Mouse (Mus musculus) midbrain, embryonic 14.5 days (tissue): ENCODE results near the gene Dennd1a. TPM values are rescaled to one million over a fixed set of nuclear protein-coding genes. Genes with fewer than 3 reads are reported as not detected.

ENCODE experiments used
- ATAC-seq: fragments of 200-750 bp; cut with Nextera tagmentation; 2 replicates; pipeline ENCODE4 v1.8.0; 2017; ENCODE audit warnings: moderate number of reproducible peaks, moderate library complexity; ENCODE audit not compliant: low FRiP score, low TSS enrichment
- DNase-seq: peaks from one replicate; pipeline ENCODE4 v3.0.0-alpha.2; 2015
- H3K27ac ChIP-seq: fragments of 300-500 bp; sonication (generic); replicated peaks from 2 replicates; pipeline ENCODE4 v1.5.1; 2014; ENCODE audit warnings: mild to moderate bottlenecking, low read depth, low read length, moderate library complexity
- H3K27me3 ChIP-seq: fragments of 300-500 bp; sonication (generic); 2 replicates; pipeline ENCODE4 v1.6.1; 2014; ENCODE audit warnings: low read length, control low read depth, mixed read lengths; ENCODE audit not compliant: control insufficient read depth, insufficient read depth
- H3K36me3 ChIP-seq: fragments of 300-500 bp; sonication (generic); 2 replicates; pipeline ENCODE4 v1.6.1; 2014; ENCODE audit warnings: low read length, control low read depth; ENCODE audit not compliant: control insufficient read depth, insufficient read depth
- H3K4me1 ChIP-seq: fragments of 300-500 bp; sonication (generic); 2 replicates; pipeline ENCODE4 v1.6.1; 2014; ENCODE audit warnings: mild to moderate bottlenecking, antibody characterized with exemption, low read length, control low read depth; ENCODE audit not compliant: control insufficient read depth, insufficient read depth
- H3K4me2 ChIP-seq: fragments of 300-500 bp; sonication (generic); 2 replicates; pipeline ENCODE4 v1.6.1; 2014; ENCODE audit warnings: mild to moderate bottlenecking, low read length, moderate library complexity
- H3K4me3 ChIP-seq: fragments of 300-500 bp; sonication (generic); replicated peaks from 2 replicates; pipeline ENCODE4 v1.5.1; 2014; ENCODE audit warnings: low read depth, low read length
- H3K9ac ChIP-seq: fragments of 300-500 bp; sonication (generic); replicated peaks from 2 replicates; pipeline ENCODE4 v1.6.1; 2014; ENCODE audit warnings: mild to moderate bottlenecking, low read length, moderate library complexity
- H3K9me3 ChIP-seq: fragments of 300-500 bp; sonication (generic); 2 replicates; pipeline ENCODE4 v1.6.1; 2016; ENCODE audit warnings: low read length, control low read depth, mixed read lengths; ENCODE audit not compliant: control insufficient read depth
- WGBS: fragments of 180-500 bp; shearing (Covaris S2); extraction: QIAGEN DNeasy Blood & Tissue Kit; methylation state at CpG from one replicate; pipeline ENCODE4 v1.1.7; 2014; 5-methylcytosine and 5-hydroxymethylcytosine counted together
- polyA plus RNA-seq: library from polyadenylated mRNA; unstranded; fragments of >200 nt; fragmentation: Nextera tagmentation; extraction: Ambion mirVana; gene quantifications from 2 replicates; pipeline ENCODE4 v1.2.1, GENCODE M21; 2014

Dennd1a gene
- polyA plus RNA-seq, 1 experiment from 2014 or later = 16.6 TPM

- H3K9me3 ChIP-seq = no peaks in the 10 kb centered on the region
- no peak overlapping the region for H3K4me2 ChIP-seq
- no peak overlapping the region for H3K9ac ChIP-seq
- H3K4me3 ChIP-seq = no peak overlapping the region
- WGBS = 43% methylated on average over 5 of the region's 5 CpGs
- H3K4me1 ChIP-seq = 0 out of 2 replicates have a peak, but pooled peaks cover 6% of the 10 kb centered on the region
- no peak for DNase-seq
- ATAC-seq = no peak
- H3K27ac ChIP-seq = no peak overlapping the region
- no peaks in the 10 kb centered on the region for H3K27me3 ChIP-seq
- no peaks in the 10 kb centered on the region for H3K36me3 ChIP-seq
Observed at GRCm38 (mm10) chr2:38165966-38166365, 121.2 kb downstream of the Dennd1a start.

- no peak overlapping the region for H3K4me2 ChIP-seq
- WGBS = 47% methylated on average over 5 of the region's 5 CpGs
Observed at GRCm38 (mm10) chr2:38164326-38165035, 122.7 kb downstream of the Dennd1a start.

DNA sequence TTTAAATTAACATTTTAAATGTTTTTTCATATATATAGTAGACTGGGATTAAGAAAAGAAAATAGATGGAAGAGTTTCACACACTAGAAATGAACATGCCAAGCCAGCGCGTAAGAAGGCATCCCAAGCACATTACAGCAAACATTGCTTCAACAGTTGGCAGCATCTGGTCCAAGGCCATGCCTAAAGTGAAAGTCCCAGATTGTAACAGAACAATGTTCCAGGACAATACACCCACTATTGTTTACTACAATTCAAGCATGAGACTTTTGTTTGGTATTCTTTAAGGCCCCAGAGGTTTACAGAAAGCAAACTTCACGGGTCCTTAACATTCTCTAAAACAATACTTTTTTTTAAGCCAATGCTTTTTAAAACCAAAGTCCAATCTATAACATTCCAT, 124.7 kb downstream of the Dennd1a start:
- Histone ChIP-seq H3K27me3 (no peaks in the 10 kb centered on the region), H3K9ac (no peak overlapping the region), H3K4me3 (no peak overlapping the region), H3K27ac (no peak overlapping the region), H3K4me1 (peaks cover 13% of the 10 kb centered on the region; the same call in 1 of the 2 replicates), H3K9me3 (no peaks in the 10 kb centered on the region), H3K4me2 (no peak overlapping the region), H3K36me3 (no peaks in the 10 kb centered on the region)
- ATAC-seq (no peak), DNase-seq (no peak)
- WGBS = 43% methylated on average over 3 of the region's 3 CpGs

More at GRCm38 (mm10) chr2:38164326-38165035, 122.7 kb downstream of the Dennd1a start:
- no peaks in the 10 kb centered on the region for H3K9me3 ChIP-seq
- H3K4me1 ChIP-seq = 0 out of 2 replicates have a peak, but pooled peaks cover 7% of the 10 kb centered on the region
- H3K27me3 ChIP-seq = no peaks in the 10 kb centered on the region
- H3K9ac ChIP-seq = no peak overlapping the region
- DNase-seq (no peak), ATAC-seq (no peak)
- H3K4me3 ChIP-seq = no peak overlapping the region
- H3K27ac ChIP-seq = no peak overlapping the region
- H3K36me3 ChIP-seq = no peaks in the 10 kb centered on the region

- H3K4me1 ChIP-seq = peaks cover 20% of the 10 kb centered on the region
- H3K36me3 ChIP-seq = no peaks in the 10 kb centered on the region
- ATAC-seq (no peak), DNase-seq (no peak)
- H3K27me3 ChIP-seq = no peaks in the 10 kb centered on the region
- H3K9ac ChIP-seq = no peak overlapping the region
- WGBS = 80% methylated on average over 1 of the region's 1 CpGs
- H3K4me2 ChIP-seq = no peak overlapping the region
- H3K9me3 ChIP-seq = no peaks in the 10 kb centered on the region
- H3K4me3 ChIP-seq = no peak overlapping the region
- no peak overlapping the region for H3K27ac ChIP-seq
Observed at GRCm38 (mm10) chr2:38161484-38161883, 125.7 kb downstream of the Dennd1a start.

- Histone ChIP-seq H3K4me2 (no peak overlapping the region), H3K9me3 (no peaks in the 10 kb centered on the region), H3K9ac (no peak overlapping the region), H3K27me3 (no peaks in the 10 kb centered on the region), H3K4me1 (peaks cover 20% of the 10 kb centered on the region), H3K36me3 (no peaks in the 10 kb centered on the region), H3K27ac (no peak overlapping the region), H3K4me3 (no peak overlapping the region)
- ATAC-seq (peak; percentile 80; the same call in 1 of the 2 replicates), DNase-seq (peak; percentile 64)
- WGBS = 55% methylated on average over 1 of the region's 1 CpGs
Observed at GRCm38 (mm10) chr2:38159736-38160135, 127.5 kb downstream of the Dennd1a start.

DNA sequence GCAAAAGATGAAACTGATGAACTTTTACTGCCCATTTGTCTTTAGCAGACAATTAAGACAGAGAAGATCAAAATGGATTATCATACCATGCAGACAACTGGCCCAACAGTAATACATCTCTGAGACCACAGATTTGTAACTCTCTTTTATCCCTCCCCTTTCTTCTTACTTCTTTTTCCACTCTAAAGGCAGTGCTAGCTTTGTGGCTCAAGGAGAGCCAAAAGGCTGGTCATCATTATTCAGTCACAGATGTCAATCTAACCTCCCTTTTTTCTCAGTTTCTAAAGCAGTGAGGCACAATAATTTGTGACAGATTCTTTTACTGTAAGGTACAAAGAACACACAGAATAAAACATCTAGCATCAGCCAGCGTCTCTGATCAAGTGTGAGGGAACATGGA, 130.2 kb downstream of the Dennd1a start:
- Histone ChIP-seq H3K27me3 (no peaks in the 10 kb centered on the region), H3K36me3 (no peaks in the 10 kb centered on the region), H3K9ac (no peak overlapping the region), H3K4me1 (peaks cover 16% of the 10 kb centered on the region), H3K9me3 (no peaks in the 10 kb centered on the region), H3K4me3 (no peak overlapping the region), H3K4me2 (no peak overlapping the region), H3K27ac (no peak overlapping the region)
- ATAC-seq (no peak; the same call in 1 of the 2 replicates), DNase-seq (peak; percentile 28)
- 9% methylated on average over 1 of the region's 1 CpGs for WGBS

DNA sequence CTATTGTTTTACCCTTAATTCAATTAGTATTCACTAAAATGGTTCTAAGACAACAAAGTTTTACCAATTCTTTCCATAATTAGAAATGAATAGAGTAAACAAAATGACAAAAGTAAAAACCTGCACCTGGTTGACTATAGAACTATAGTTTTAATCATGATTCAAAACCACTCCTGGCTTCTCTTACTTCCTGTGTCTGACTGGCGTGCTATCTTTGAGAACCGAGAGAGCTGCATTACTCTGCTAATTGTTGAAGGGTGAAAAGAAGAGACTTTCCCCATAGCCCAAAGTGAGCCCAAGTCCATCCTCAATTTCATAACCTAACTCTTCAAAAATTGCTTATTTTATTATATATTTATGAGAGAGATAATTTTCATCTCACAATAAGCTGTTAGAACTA, 131.2 kb downstream of the Dennd1a start:
- no peak overlapping the region for H3K4me2 ChIP-seq
- H3K27ac ChIP-seq = no peak overlapping the region
- ATAC-seq (no peak), DNase-seq (no peak)
- 59% methylated on average over 2 of the region's 2 CpGs for WGBS
- H3K9me3 ChIP-seq = no peaks in the 10 kb centered on the region
- no peaks in the 10 kb centered on the region for H3K27me3 ChIP-seq
- H3K36me3 ChIP-seq = no peaks in the 10 kb centered on the region
- no peak overlapping the region for H3K9ac ChIP-seq
- peaks cover 15% of the 10 kb centered on the region for H3K4me1 ChIP-seq
- H3K4me3 ChIP-seq = no peak overlapping the region

DNA sequence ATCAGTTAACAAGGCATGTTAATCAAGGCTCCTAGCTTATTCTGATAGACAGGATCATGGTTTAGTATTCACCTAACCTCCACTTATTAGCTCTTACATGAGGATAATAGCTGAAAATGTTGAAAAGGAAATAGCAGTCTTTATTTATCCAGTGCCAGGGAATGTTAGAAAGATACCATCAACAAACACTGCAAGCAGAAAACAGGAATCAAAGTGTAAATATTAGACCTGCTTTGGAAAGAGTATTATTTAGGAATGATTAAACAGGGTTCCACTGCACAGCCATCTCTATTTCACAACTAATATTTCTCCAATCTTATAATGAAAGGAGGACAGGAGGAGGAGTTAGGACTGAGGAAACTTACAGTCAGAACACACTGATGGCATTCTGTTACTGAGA, 142.4 kb downstream of the Dennd1a start:
- H3K36me3 ChIP-seq = no peaks in the 10 kb centered on the region
- DNase-seq = no peak
- H3K27ac ChIP-seq = peak overlapping the region; percentile 77
- no peak overlapping the region for H3K9ac ChIP-seq
- no peaks in the 10 kb centered on the region for H3K9me3 ChIP-seq
- 0 out of 2 replicates have a peak overlapping the region, but pooled peaks have one; percentile 24 for H3K4me2 ChIP-seq
- H3K4me1 ChIP-seq = peaks cover 49% of the 10 kb centered on the region
- ATAC-seq = no peak
- no peak overlapping the region for H3K4me3 ChIP-seq
- H3K27me3 ChIP-seq = no peaks in the 10 kb centered on the region
